Mouse (Mus musculus): Measurements from ENCODE around the gene Krtap6-2. TPM values are rescaled to one million over a fixed set of nuclear protein-coding genes. Genes with fewer than 3 reads are reported as not detected.

The Krtap6-2 gene
- not detected in 2 replicates for polyA plus RNA-seq (2012; rRNA removed)

GRCm38 (mm10) chr16:89420011-89420410, at the start of gene Krtap6-2:
Gene Krtap6-2 (minus strand): TSS chr16:89420111.
- WGBS: 86% methylated on average over 3 of the region's 3 CpGs

DNA sequence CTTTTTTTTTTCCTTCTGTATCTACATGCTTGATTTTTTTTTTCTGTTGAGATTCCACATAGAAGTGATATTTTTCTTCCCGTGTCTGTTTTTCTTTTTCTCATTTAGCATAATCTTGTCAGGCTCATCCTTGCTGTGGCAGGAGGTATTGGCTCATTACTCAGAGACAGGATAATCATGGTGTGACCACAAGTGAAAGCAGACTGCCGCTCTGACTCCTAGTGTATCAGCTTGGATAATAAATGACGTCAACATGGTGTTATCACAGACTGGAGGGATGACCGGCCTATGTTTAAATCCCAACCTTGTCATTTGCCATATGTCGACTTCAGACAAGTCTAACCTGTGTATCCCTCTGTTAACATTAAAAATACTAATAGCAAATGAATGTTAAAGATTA, 41.3 kb upstream of the Krtap6-2 start:
- WGBS: 72% methylated on average over 5 of the region's 5 CpGs
- no peak for DNase-seq (ENCODE audit: low read depth, low spot score)

More at GRCm38 (mm10) chr16:89420011-89420410, at the start of gene Krtap6-2:
- DNase-seq (ENCODE audit: low read depth, low spot score): no peak

DNA sequence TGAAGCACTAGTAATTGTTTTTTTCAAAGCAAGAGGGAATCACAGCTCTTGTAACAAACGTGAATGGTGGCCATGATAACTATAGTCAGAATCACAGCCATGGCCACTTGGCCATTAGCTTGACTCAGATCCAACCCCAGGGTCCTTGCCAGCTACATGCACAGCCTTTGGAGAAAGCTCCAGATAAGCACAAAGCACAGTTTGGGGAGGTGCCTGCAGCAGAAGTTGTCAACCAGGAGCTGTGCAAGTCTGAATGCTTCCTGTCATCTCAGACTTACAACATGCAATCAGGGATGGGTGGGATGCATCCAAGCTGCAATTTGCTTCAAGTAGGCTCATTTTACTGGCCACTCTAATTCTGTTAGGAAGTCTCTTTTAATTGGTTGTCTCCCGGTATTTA, 9.7 kb upstream of the Krtap6-2 start:
- no peak for DNase-seq (ENCODE audit: low read depth, low spot score)
- 85% methylated on average over 2 of the region's 2 CpGs for WGBS

- 86% methylated on average over 5 of the region's 5 CpGs for WGBS
- no peak for DNase-seq (ENCODE audit: low read depth, low spot score)
Measured at GRCm38 (mm10) chr16:89425310-89425709, 5.4 kb upstream of the Krtap6-2 start.

DNA sequence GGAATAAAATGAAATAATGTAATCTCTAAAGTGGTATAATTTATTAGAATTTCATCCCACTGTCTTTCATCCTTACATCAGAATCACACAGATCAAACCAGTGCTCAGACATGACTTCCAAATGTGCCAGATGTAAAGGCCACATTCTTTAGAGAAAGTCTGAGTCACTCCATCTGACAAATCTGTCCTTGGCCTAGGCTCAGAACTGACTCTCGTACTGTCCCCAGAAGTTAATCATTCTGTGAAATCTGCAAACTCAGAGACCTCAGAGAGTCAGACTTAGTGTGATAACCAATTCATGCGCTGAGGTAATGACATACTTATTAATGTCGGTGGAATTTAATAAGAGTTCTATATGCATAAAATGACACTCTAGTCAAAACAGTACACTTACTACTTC, 3.6 kb downstream of the Krtap6-2 start:
- 66% methylated on average over 3 of the region's 3 CpGs for WGBS

DNA sequence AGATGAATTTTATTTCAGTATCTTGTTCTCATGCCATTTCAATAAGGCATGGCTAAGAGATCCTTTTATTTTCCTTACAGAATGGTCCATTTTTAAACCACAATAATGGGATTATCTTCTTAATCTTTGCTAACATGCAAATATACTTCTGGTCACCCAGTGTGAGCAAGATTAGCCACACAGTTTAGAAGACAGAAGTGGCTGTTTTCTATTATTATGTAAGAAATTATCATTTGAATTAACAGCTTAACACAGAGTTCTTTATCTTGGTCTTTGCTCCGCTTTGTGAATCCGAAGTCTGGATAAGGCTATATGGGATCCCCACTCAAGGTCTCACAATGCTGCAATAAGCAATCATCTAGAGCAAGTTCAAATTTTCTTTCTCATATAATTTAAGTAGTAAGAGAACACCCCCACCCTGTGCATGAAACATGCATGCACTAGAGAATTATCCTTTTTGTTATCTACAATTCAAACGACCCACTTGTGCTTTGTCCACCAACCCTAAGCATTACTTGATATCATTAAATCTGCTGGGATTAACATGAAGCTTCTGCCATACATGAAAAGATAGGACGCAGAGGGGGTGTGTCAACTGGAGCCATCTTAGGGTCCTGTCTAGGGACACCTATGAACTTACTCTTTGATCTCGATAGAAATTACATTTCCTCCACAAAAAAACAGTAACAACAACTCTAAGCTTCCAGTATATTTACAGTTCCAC, 9.4 kb downstream of the Krtap6-2 start:
- 76% methylated on average over 5 of the region's 5 CpGs for WGBS
- DNase-seq (ENCODE audit: low read depth, low spot score): no peak

More for the DNA sequence above, 3.6 kb downstream of the Krtap6-2 start:
- DNase-seq (ENCODE audit: low read depth, low spot score): no peak

DNA sequence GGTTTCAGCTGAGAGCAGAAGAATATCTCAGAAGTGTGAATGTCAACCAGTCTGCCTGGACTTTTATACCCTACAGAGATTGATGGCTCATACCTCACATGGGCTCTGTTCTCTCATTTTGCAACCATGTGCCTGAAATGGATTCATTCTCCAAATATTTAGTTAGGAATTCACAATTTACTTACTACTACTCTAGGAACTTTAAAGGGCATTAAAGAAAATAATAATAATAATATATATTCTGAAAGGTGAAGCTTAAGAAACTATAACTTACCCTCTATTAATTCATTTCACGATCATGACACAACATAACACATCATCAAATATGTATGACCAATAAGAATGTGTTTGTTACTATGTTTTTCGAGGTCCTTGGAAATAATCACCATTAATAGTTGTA, 16.1 kb downstream of the Krtap6-2 start, which contains the start of gene Krtap21-1:
TSS of gene Krtap21-1 (minus strand) at position 101 of the 400 bp plus-strand sequence.
- DNase-seq (ENCODE audit: low read depth, low spot score): no peak
- 77% methylated on average over 2 of the region's 2 CpGs for WGBS

DNA sequence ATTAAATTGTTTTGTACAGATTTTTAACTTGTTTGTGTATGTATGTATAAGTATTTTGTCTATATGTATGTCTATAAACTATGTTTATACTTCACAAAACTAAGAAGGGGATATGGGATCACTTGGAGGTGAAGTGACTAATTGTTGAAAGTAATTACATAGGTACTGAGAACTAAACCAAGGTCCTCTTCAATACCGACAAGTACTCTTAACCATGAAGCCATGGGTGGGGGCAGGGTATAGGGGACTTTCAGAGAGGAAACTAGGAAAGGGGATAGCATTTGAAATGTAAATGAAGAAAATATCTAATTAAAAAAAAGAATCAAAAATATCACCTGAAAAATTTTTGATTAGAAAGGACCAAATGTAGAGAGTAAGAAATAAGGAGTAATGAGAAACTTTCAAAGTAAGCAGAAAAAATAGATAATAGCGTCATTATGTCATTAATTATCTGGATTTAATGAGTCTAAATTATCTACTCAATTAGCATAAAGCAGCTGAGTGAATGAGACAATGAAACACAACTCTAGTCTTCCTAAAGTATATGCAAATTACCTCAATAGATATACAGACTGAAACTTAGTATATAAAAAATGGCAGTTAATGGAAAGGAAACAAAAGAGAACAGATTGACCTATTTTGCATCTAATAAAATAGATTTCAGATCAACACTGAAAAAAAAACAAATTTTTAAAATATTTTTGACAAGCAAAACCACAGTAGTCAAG, 47.0 kb downstream of the Krtap6-2 start:
- no peak for DNase-seq (ENCODE audit: low read depth, low spot score)
- WGBS: 61% methylated on average over 2 of the region's 2 CpGs

Other genes with a start within 250 kb of the Krtap6-2 start
- gene 1110057P08Rik, start 245.4 kb downstream of the Krtap6-2 start, polyA plus RNA-seq (2012; rRNA removed): not detected in 2 replicates
- not detected in 2 replicates for gene Krtap20-2, start 214.2 kb downstream of the Krtap6-2 start, polyA plus RNA-seq (2012; rRNA removed)
- not detected in 2 replicates for gene Krtap21-1, start 16.2 kb downstream of the Krtap6-2 start, polyA plus RNA-seq (2012; rRNA removed)
- not detected in 2 replicates for gene Krtap8-1, start 67.8 kb upstream of the Krtap6-2 start, polyA plus RNA-seq (2012; rRNA removed)
- not detected in 2 replicates for gene Krtap7-1, start 88.2 kb upstream of the Krtap6-2 start, polyA plus RNA-seq (2012; rRNA removed)
- not detected in 2 replicates for gene Krtap11-1, start 151.1 kb upstream of the Krtap6-2 start, polyA plus RNA-seq (2012; rRNA removed)

Data from large intestine, adult 2 months (tissue).